Mouse (Mus musculus): ENCODE measurements at regions not wholly inside any gene's neighbourhood (a gene's known extent, or its start where the extent isn't known, plus 50 kb on each side); places are given as distances from the start of the nearest gene placed in this dataset.

- Histone ChIP-seq H3K4me1 (ENCODE audit: control insufficient read depth, insufficient read depth, low read length) (no peaks in the 10 kb centered on the region), H3K4me3 (ENCODE audit: insufficient read depth, low read length) (no peak overlapping the region), H3K27ac (ENCODE audit: insufficient read depth, low read length) (no peak overlapping the region)
- TF ChIP-seq POLR2A (IDR thresholded peaks at IDR 0.05; ENCODE audit: extremely low read depth, insufficient read depth, low read length) = no peak
- TF ChIP-seq CTCF (IDR thresholded peaks at IDR 0.05; ENCODE audit: extremely low read depth, insufficient read depth, low read length) = no peak
Observed at GRCm38 (mm10) chr14:91027054-91027453, 2555.9 kb upstream of the Pcdh20 start.

DNA sequence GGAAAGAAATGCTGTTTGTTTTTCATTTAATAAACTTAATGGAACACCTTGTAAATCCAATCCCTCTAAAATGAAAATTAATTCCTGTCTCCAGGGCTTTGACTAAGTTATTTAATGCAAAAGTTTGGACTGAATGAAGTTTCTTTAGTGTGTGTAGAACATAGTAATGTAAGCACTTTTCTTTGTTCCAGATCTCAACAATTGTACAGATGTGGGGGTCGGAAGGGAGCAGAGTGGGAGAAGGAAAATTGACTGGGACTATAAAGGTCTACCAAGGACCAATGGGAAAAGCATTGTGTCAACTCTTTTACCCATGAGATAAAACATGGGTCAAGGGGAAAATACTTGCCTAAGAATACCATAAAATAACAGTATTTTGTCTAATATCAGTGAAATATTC is 2548.9 kb upstream of the Pcdh20 start:
- Histone ChIP-seq H3K4me1 (ENCODE audit: control insufficient read depth, insufficient read depth, low read length) (no peaks in the 10 kb centered on the region), H3K4me3 (ENCODE audit: insufficient read depth, low read length) (no peak overlapping the region), H3K27ac (ENCODE audit: insufficient read depth, low read length) (no peak overlapping the region)
- no peak for TF ChIP-seq CTCF (IDR thresholded peaks at IDR 0.05; ENCODE audit: extremely low read depth, insufficient read depth, low read length)

GRCm38 (mm10) chr14:91014712-91015111 is 2543.5 kb upstream of the Pcdh20 start:
- no peak overlapping the region for H3K27ac ChIP-seq (ENCODE audit: insufficient read depth, low read length)
- H3K4me3 ChIP-seq (ENCODE audit: insufficient read depth, low read length) = no peak overlapping the region
- no peak for TF ChIP-seq POLR2A (IDR thresholded peaks at IDR 0.05; ENCODE audit: extremely low read depth, insufficient read depth, low read length)
- TF ChIP-seq CTCF (IDR thresholded peaks at IDR 0.05; ENCODE audit: extremely low read depth, insufficient read depth, low read length) = peak; percentile 24; the same call in 1 of the 2 replicates
- no peaks in the 10 kb centered on the region for H3K4me1 ChIP-seq (ENCODE audit: control insufficient read depth, insufficient read depth, low read length)
